13 mouse cellular contexts compared by ENCODE assay signal in genomic region chr4:65216682-65217081, GRCm38 (mm10).
DNase-seq lines count a peak whose midpoint lies in the region; ATAC-seq lines count a peak whose summit lies in the region.
"Had no signal": no experiment of that assay in that cellular context is flagged by ENCODE, and none has a peak within 500 bp of the region (broad histone marks: within the 10 kb centered on the region; RNA-seq: fewer than 3 reads in every experiment).

No protein-coding gene starts in this region.

- no peaks in the 10 kb centered on the region for H3K36me3 ChIP-seq in embryonic facial prominence, embryonic 11.5 days (replicated peaks; ENCODE audit: control insufficient read depth, insufficient read depth, low read depth, low read length)
- no peaks in the 10 kb centered on the region for H3K36me3 ChIP-seq in kidney, embryonic 15.5 days
- H3K36me3 ChIP-seq in limb, embryonic 12.5 days, result no peaks in the 10 kb centered on the region
- no peaks in the 10 kb centered on the region for H3K36me3 ChIP-seq in heart, embryonic 10.5 days
- H3K36me3 ChIP-seq: lung, embryonic 15.5 days had no signal

- no peak overlapping the region for H3K4me3 ChIP-seq in embryonic facial prominence, embryonic 11.5 days (ENCODE audit: low read depth, low read length)
- no peak overlapping the region for H3K4me3 ChIP-seq in kidney, embryonic 15.5 days (replicated peaks)
- no peak overlapping the region for H3K4me3 ChIP-seq in limb, embryonic 12.5 days (replicated peaks)
- no peak overlapping the region for H3K4me3 ChIP-seq in heart, embryonic 10.5 days
- H3K4me3 ChIP-seq: lung, embryonic 15.5 days had no signal

- H3K27me3 ChIP-seq in embryonic facial prominence, embryonic 11.5 days (ENCODE audit: control insufficient read depth, insufficient read depth, low read length), result no peaks in the 10 kb centered on the region
- H3K27me3 ChIP-seq in kidney, embryonic 15.5 days, result no peaks in the 10 kb centered on the region
- H3K27me3 ChIP-seq in limb, embryonic 12.5 days, result no peaks in the 10 kb centered on the region
- no peaks in the 10 kb centered on the region for H3K27me3 ChIP-seq in heart, embryonic 10.5 days (ENCODE audit: insufficient read depth, poor library complexity, severe bottlenecking)
- H3K27me3 ChIP-seq: lung, embryonic 15.5 days had no signal

- H3K9ac ChIP-seq in embryonic facial prominence, embryonic 11.5 days (replicated peaks; ENCODE audit: low read length), result no peak overlapping the region
- no peak overlapping the region for H3K9ac ChIP-seq in kidney, embryonic 15.5 days
- no peak overlapping the region for H3K9ac ChIP-seq in limb, embryonic 12.5 days (replicated peaks)
- H3K9ac ChIP-seq: lung, embryonic 15.5 days had no signal

- peak; percentile 79; the same call in 1 of the 2 replicates for ATAC-seq in embryonic facial prominence, embryonic 11.5 days (replicated peaks; ENCODE audit: insufficient number of reproducible peaks, low FRiP score, low TSS enrichment, low read depth)
- peak; percentile 98 for ATAC-seq in kidney, embryonic 15.5 days (replicated peaks; ENCODE audit: low FRiP score)
- ATAC-seq in limb, embryonic 12.5 days (ENCODE audit: insufficient number of reproducible peaks, insufficient read depth, low FRiP score, low TSS enrichment, low read depth), result no peak
- ATAC-seq: CD4-positive, CD25-positive, alpha-beta regulatory T cell, adult 4 months had no signal

- no peaks in the 10 kb centered on the region for H3K9me3 ChIP-seq in embryonic facial prominence, embryonic 11.5 days (replicated peaks; ENCODE audit: control insufficient read depth, low read length)
- no peaks in the 10 kb centered on the region for H3K9me3 ChIP-seq in kidney, embryonic 15.5 days (replicated peaks)
- no peaks in the 10 kb centered on the region for H3K9me3 ChIP-seq in limb, embryonic 12.5 days
- no peaks in the 10 kb centered on the region for H3K9me3 ChIP-seq in heart, embryonic 10.5 days
- H3K9me3 ChIP-seq: lung, embryonic 15.5 days had no signal

- H3K4me2 ChIP-seq in embryonic facial prominence, embryonic 11.5 days (ENCODE audit: low read depth, low read length), result no peak overlapping the region
- H3K4me2 ChIP-seq in kidney, embryonic 15.5 days, result no peak overlapping the region
- H3K4me2 ChIP-seq in limb, embryonic 12.5 days, result no peak overlapping the region
- H3K4me2 ChIP-seq: lung, embryonic 15.5 days had no signal

- H3K27ac ChIP-seq in embryonic facial prominence, embryonic 11.5 days (replicated peaks; ENCODE audit: low read depth, low read length), result no peak overlapping the region
- peak overlapping the region; percentile 56 for H3K27ac ChIP-seq in kidney, embryonic 15.5 days
- H3K27ac ChIP-seq in limb, embryonic 12.5 days, result 0 out of 2 replicates have a peak overlapping the region, but pooled peaks have one; percentile 2
- no peak overlapping the region for H3K27ac ChIP-seq in heart, embryonic 10.5 days

- DNase-seq in embryo, embryonic 10.5 days (ENCODE audit: low spot score), result peak; percentile 58
- DNase-seq in embryonic facial prominence, embryonic 11.5 days (ENCODE audit: low spot score), result peak; percentile 79
- no peak for DNase-seq in heart, embryonic 10.5 days (ENCODE audit: low spot score)
- no peak for DNase-seq in heart, postnatal 14 days
- no peak for DNase-seq in lung, postnatal 10 days
- DNase-seq: cerebellum, adult 11 months; heart, adult 11 months; right cerebral cortex, postnatal 25 days; thymus, adult 2 months had no signal

- 21% methylated on average over 3 of the region's 3 CpGs for WGBS in embryonic facial prominence, embryonic 11.5 days
- WGBS in kidney, embryonic 15.5 days, result 33% methylated on average over 3 of the region's 3 CpGs
- WGBS in limb, embryonic 12.5 days, result 9% methylated on average over 3 of the region's 3 CpGs
- WGBS in heart, embryonic 10.5 days, result 39% methylated on average over 3 of the region's 3 CpGs

- intact Hi-C loops in heart, postnatal 14 days (cut with DNase I), result no loop called here

- no peaks in the 10 kb centered on the region; the same call in 1 of the 2 replicates for H3K4me1 ChIP-seq in embryonic facial prominence, embryonic 11.5 days (ENCODE audit: control insufficient read depth, insufficient read depth, low read length)
- H3K4me1 ChIP-seq in kidney, embryonic 15.5 days, result peaks cover 19% of the 10 kb centered on the region
- H3K4me1 ChIP-seq in limb, embryonic 12.5 days (replicated peaks), result peaks cover 27% of the 10 kb centered on the region
- peaks cover 8% of the 10 kb centered on the region; the same call in 1 of the 2 replicates for H3K4me1 ChIP-seq in heart, embryonic 10.5 days

Comparison
In these comparisons a context has a peak if more than half of its experiments do, and no peak if none do; other contexts are left out.
1. DNase-seq: peak in embryo, embryonic 10.5 days (single experiment) and embryonic facial prominence, embryonic 11.5 days (single experiment); none in heart, embryonic 10.5 days (single experiment), heart, postnatal 14 days (0 of 2) and lung, postnatal 10 days (single experiment).
2. H3K27ac ChIP-seq: peak in kidney, embryonic 15.5 days (single experiment) and limb, embryonic 12.5 days (single experiment); none in embryonic facial prominence, embryonic 11.5 days (single experiment) and heart, embryonic 10.5 days (single experiment).